Mouse (Mus musculus) kidney, embryonic 15.5 days (tissue): ENCODE results near the gene Traf3ip1. TPM values are rescaled to one million over a fixed set of nuclear protein-coding genes. Genes with fewer than 3 reads are reported as not detected.
A peak's percentile ranks its signal among the peaks of the same experiment; 100 is the strongest.

Experiments used
- ATAC-seq: fragments of 200-750 bp; cut with Nextera tagmentation; replicated peaks from 2 replicates; pipeline ENCODE4 v1.8.0; 2017; ENCODE audit warnings: moderate TSS enrichment; ENCODE audit not compliant: low FRiP score
- H3K27ac ChIP-seq: fragments of 300-500 bp; sonication (generic); 2 replicates; pipeline ENCODE4 v1.5.1; 2015; ENCODE audit warnings: mild to moderate bottlenecking, inconsistent platforms
- H3K27me3 ChIP-seq: fragments of 300-500 bp; sonication (generic); 2 replicates; pipeline ENCODE4 v1.6.1; 2015; ENCODE audit warnings: inconsistent platforms
- H3K36me3 ChIP-seq: fragments of 300-500 bp; sonication (generic); 2 replicates; pipeline ENCODE4 v1.6.1; 2015; ENCODE audit warnings: inconsistent platforms
- H3K4me1 ChIP-seq: fragments of 300-500 bp; sonication (generic); 2 replicates; pipeline ENCODE4 v1.6.1; 2015; ENCODE audit warnings: inconsistent platforms
- H3K4me2 ChIP-seq: fragments of 300-500 bp; sonication (generic); 2 replicates; pipeline ENCODE4 v1.6.1; 2015; ENCODE audit warnings: moderate library complexity, mild to moderate bottlenecking, inconsistent platforms
- H3K4me3 ChIP-seq: fragments of 300-500 bp; sonication (generic); replicated peaks from 2 replicates; pipeline ENCODE4 v1.5.1; 2015; ENCODE audit warnings: mild to moderate bottlenecking, inconsistent platforms
- H3K9ac ChIP-seq: fragments of 300-500 bp; sonication (generic); 2 replicates; pipeline ENCODE4 v1.6.1; 2015; ENCODE audit warnings: mild to moderate bottlenecking, inconsistent platforms
- H3K9me3 ChIP-seq: fragments of 300-500 bp; sonication (generic); replicated peaks from 2 replicates; pipeline ENCODE4 v1.6.1; 2016; ENCODE audit warnings: inconsistent platforms
- WGBS: fragments of 180-500 bp; shearing (Covaris S2); methylation state at CpG from one replicate; pipeline ENCODE4 v1.1.7; 2015; ENCODE audit warnings: mixed read lengths; 5-methylcytosine and 5-hydroxymethylcytosine counted together
- polyA plus RNA-seq: library from polyadenylated mRNA; unstranded; fragments of >200 nt; fragmentation: Nextera tagmentation; extraction: Ambion mirVana; gene quantifications from 2 replicates; pipeline ENCODE4 v1.2.1, GENCODE M21; 2015

Gene Traf3ip1
- polyA plus RNA-seq, 1 experiment from 2014 or later = 11.8 TPM

- Histone ChIP-seq H3K27me3 (no peaks in the 10 kb centered on the region), H3K9me3 (no peaks in the 10 kb centered on the region), H3K9ac (no peak overlapping the region), H3K27ac (no peak overlapping the region), H3K4me2 (no peak overlapping the region), H3K36me3 (peaks cover 39% of the 10 kb centered on the region), H3K4me1 (peaks cover 16% of the 10 kb centered on the region), H3K4me3 (no peak overlapping the region)
- no peak for ATAC-seq
- WGBS = 96% methylated on average over 6 of the region's 6 CpGs
Measured at GRCm38 (mm10) chr1:91498579-91498978, 4.1 kb downstream of the Traf3ip1 start.

- peaks cover 65% of the 10 kb centered on the region for H3K36me3 ChIP-seq
- no peak overlapping the region for H3K27ac ChIP-seq
- no peak overlapping the region for H3K9ac ChIP-seq
- WGBS = 62% methylated on average over 3 of the region's 3 CpGs
- no peaks in the 10 kb centered on the region for H3K4me1 ChIP-seq
- H3K27me3 ChIP-seq = no peaks in the 10 kb centered on the region
- H3K4me3 ChIP-seq = no peak overlapping the region
- no peaks in the 10 kb centered on the region for H3K9me3 ChIP-seq
- no peak overlapping the region for H3K4me2 ChIP-seq
- ATAC-seq = no peak
Measured at GRCm38 (mm10) chr1:91504615-91505014, 10.2 kb downstream of the Traf3ip1 start.

- no peaks in the 10 kb centered on the region for H3K9me3 ChIP-seq
- H3K4me2 ChIP-seq = no peak overlapping the region
- no peak for ATAC-seq
- H3K4me1 ChIP-seq = no peaks in the 10 kb centered on the region
- H3K27me3 ChIP-seq = no peaks in the 10 kb centered on the region
- H3K4me3 ChIP-seq = no peak overlapping the region
- 76% methylated on average over 11 of the region's 11 CpGs for WGBS
- no peak overlapping the region for H3K9ac ChIP-seq
- no peak overlapping the region for H3K27ac ChIP-seq
- peaks cover 37% of the 10 kb centered on the region for H3K36me3 ChIP-seq
Measured at GRCm38 (mm10) chr1:91514916-91515315, 20.5 kb downstream of the Traf3ip1 start.

- H3K36me3 ChIP-seq = peaks cover 38% of the 10 kb centered on the region
- H3K27me3 ChIP-seq = no peaks in the 10 kb centered on the region
- no peak for ATAC-seq
- no peak overlapping the region for H3K27ac ChIP-seq
- 81% methylated on average over 6 of the region's 6 CpGs for WGBS
- no peaks in the 10 kb centered on the region for H3K4me1 ChIP-seq
- H3K9ac ChIP-seq = no peak overlapping the region
- no peak overlapping the region for H3K4me2 ChIP-seq
- no peaks in the 10 kb centered on the region for H3K9me3 ChIP-seq
- H3K4me3 ChIP-seq = no peak overlapping the region
Measured at GRCm38 (mm10) chr1:91515642-91516041, 21.2 kb downstream of the Traf3ip1 start.

GRCm38 (mm10) chr1:91523759-91524158 is 29.3 kb downstream of the Traf3ip1 start:
- Histone ChIP-seq H3K27ac (no peak overlapping the region), H3K36me3 (peaks cover 71% of the 10 kb centered on the region), H3K9me3 (no peaks in the 10 kb centered on the region), H3K27me3 (no peaks in the 10 kb centered on the region), H3K4me3 (no peak overlapping the region), H3K9ac (no peak overlapping the region), H3K4me2 (no peak overlapping the region), H3K4me1 (no peaks in the 10 kb centered on the region)
- WGBS = 14% methylated on average over 10 of the region's 10 CpGs
- ATAC-seq = 0 out of 2 replicates have a peak, but pooled peaks have one; percentile 56

- Histone ChIP-seq H3K4me2 (no peak overlapping the region), H3K9me3 (no peaks in the 10 kb centered on the region), H3K27ac (no peak overlapping the region), H3K4me3 (no peak overlapping the region), H3K9ac (no peak overlapping the region), H3K27me3 (no peaks in the 10 kb centered on the region), H3K36me3 (peaks cover 67% of the 10 kb centered on the region), H3K4me1 (no peaks in the 10 kb centered on the region)
- WGBS = 88% methylated on average over 14 of the region's 14 CpGs
- ATAC-seq = no peak
Measured at GRCm38 (mm10) chr1:91525838-91526237, 31.4 kb downstream of the Traf3ip1 start.

GRCm38 (mm10) chr1:91530166-91530565 is 35.7 kb downstream of the Traf3ip1 start:
- 89% methylated on average over 9 of the region's 9 CpGs for WGBS
- H3K4me3 ChIP-seq = no peak overlapping the region
- H3K27me3 ChIP-seq = no peaks in the 10 kb centered on the region
- ATAC-seq = no peak
- 0 out of 2 replicates have a peak overlapping the region, but pooled peaks have one; percentile 27 for H3K27ac ChIP-seq
- peaks cover 37% of the 10 kb centered on the region for H3K36me3 ChIP-seq
- H3K4me1 ChIP-seq = no peaks in the 10 kb centered on the region
- H3K9ac ChIP-seq = no peak overlapping the region
- no peaks in the 10 kb centered on the region for H3K9me3 ChIP-seq
- no peak overlapping the region for H3K4me2 ChIP-seq

GRCm38 (mm10) chr1:91532243-91532642 is 37.8 kb downstream of the Traf3ip1 start:
- Histone ChIP-seq H3K9ac (no peak overlapping the region), H3K9me3 (no peaks in the 10 kb centered on the region), H3K36me3 (peaks cover 23% of the 10 kb centered on the region), H3K4me2 (no peak overlapping the region), H3K27ac (no peak overlapping the region), H3K27me3 (peaks cover 15% of the 10 kb centered on the region), H3K4me3 (no peak overlapping the region), H3K4me1 (no peaks in the 10 kb centered on the region)
- WGBS = 79% methylated on average over 4 of the region's 4 CpGs
- no peak for ATAC-seq

- Histone ChIP-seq H3K27ac (no peak overlapping the region), H3K4me3 (no peak overlapping the region), H3K9me3 (no peaks in the 10 kb centered on the region), H3K4me1 (no peaks in the 10 kb centered on the region), H3K9ac (no peak overlapping the region), H3K4me2 (no peak overlapping the region), H3K36me3 (peaks cover 16% of the 10 kb centered on the region), H3K27me3 (peaks cover 18% of the 10 kb centered on the region)
- WGBS = 93% methylated on average over 5 of the region's 5 CpGs
- no peak for ATAC-seq
Measured at GRCm38 (mm10) chr1:91532892-91533291, 38.4 kb downstream of the Traf3ip1 start.

- 53% methylated on average over 2 of the region's 2 CpGs for WGBS
- ATAC-seq = peak; percentile 77; the same call in 1 of the 2 replicates
Measured at GRCm38 (mm10) chr1:91533483-91533882, 39.0 kb downstream of the Traf3ip1 start.

GRCm38 (mm10) chr1:91533961-91534723 is 39.7 kb downstream of the Traf3ip1 start:
- Histone ChIP-seq H3K9me3 (no peaks in the 10 kb centered on the region), H3K4me3 (no peak overlapping the region), H3K4me2 (no peak overlapping the region), H3K4me1 (no peaks in the 10 kb centered on the region; the same call in 1 of the 2 replicates), H3K27me3 (peaks cover 30% of the 10 kb centered on the region), H3K27ac (no peak overlapping the region), H3K36me3 (peaks cover 9% of the 10 kb centered on the region; the same call in 1 of the 2 replicates), H3K9ac (no peak overlapping the region)
- WGBS = 79% methylated on average over 19 of the region's 19 CpGs
- no peak for ATAC-seq

More at GRCm38 (mm10) chr1:91533483-91533882, 39.0 kb downstream of the Traf3ip1 start:
- Histone ChIP-seq H3K4me2 (no peak overlapping the region), H3K4me3 (no peak overlapping the region), H3K27ac (no peak overlapping the region), H3K9me3 (no peaks in the 10 kb centered on the region), H3K36me3 (peaks cover 10% of the 10 kb centered on the region; the same call in 1 of the 2 replicates), H3K9ac (no peak overlapping the region), H3K27me3 (peaks cover 24% of the 10 kb centered on the region), H3K4me1 (no peaks in the 10 kb centered on the region)

GRCm38 (mm10) chr1:91537786-91538569 is 43.5 kb downstream of the Traf3ip1 start:
- H3K27ac ChIP-seq = no peak overlapping the region
- WGBS = 29% methylated on average over 22 of the region's 22 CpGs
- H3K9me3 ChIP-seq = no peaks in the 10 kb centered on the region
- peaks cover 20% of the 10 kb centered on the region for H3K4me1 ChIP-seq
- H3K9ac ChIP-seq = no peak overlapping the region
- no peak for ATAC-seq
- H3K27me3 ChIP-seq = peaks cover 40% of the 10 kb centered on the region
- no peaks in the 10 kb centered on the region for H3K36me3 ChIP-seq
- H3K4me2 ChIP-seq = no peak overlapping the region
- no peak overlapping the region for H3K4me3 ChIP-seq
